Mouse (Mus musculus) neutrophil, adult 5-6 weeks (primary cell): Measurements from ENCODE around the gene Prrc2a. TPM values are rescaled to one million over a fixed set of nuclear protein-coding genes. Genes with fewer than 3 reads are reported as not detected.

Experiments
- ATAC-seq: fragments of 151-379, 151-347 bp; 2 replicates; pipeline ENCODE4 v1.8.0; 2017; ENCODE audit warnings: mild to moderate bottlenecking, moderate TSS enrichment; ENCODE audit not compliant: insufficient number of reproducible peaks, poor library complexity, low FRiP score, severe bottlenecking; ENCODE audit errors: extremely low read depth
- total RNA-seq: library from RNA; stranded (forward); fragments of 200-1000 nt; gene quantifications from 2 replicates; pipeline ENCODE4 v1.2.3, GENCODE M21; 2017

The Prrc2a gene
- total RNA-seq, 1 experiment from 2014 or later = 73.3 TPM

GRCm38 (mm10) chr17:35121143-35121799, 43.4 kb downstream of the Prrc2a start, which contains the start of gene Gpank1:
Gpank1 (plus strand) TSS chr17:35121455.
- ATAC-seq = peak; percentile 93

- ATAC-seq = no peak
Measured at GRCm38 (mm10) chr17:35120745-35121142, 44.0 kb downstream of the Prrc2a start.

- peak; percentile 54; the same call in 1 of the 2 replicates for ATAC-seq
Measured at GRCm38 (mm10) chr17:35115046-35116019, 49.4 kb downstream of the Prrc2a start, which contains the start of gene Ly6g5b. Ly6g5b (minus strand) TSS chr17:35115428.

- no peak for ATAC-seq
Measured at GRCm38 (mm10) chr17:35111774-35112173, 52.9 kb downstream of the Prrc2a start.

- no peak for ATAC-seq
Measured at GRCm38 (mm10) chr17:35108097-35108496, 56.6 kb downstream of the Prrc2a start, which contains the start of gene Ly6g5c. Ly6g5c (plus strand) TSS chr17:35108279.

- ATAC-seq = no peak
Measured at GRCm38 (mm10) chr17:35106522-35106921, 58.2 kb downstream of the Prrc2a start.

- ATAC-seq = peak; percentile 34; the same call in 1 of the 2 replicates
Measured at GRCm38 (mm10) chr17:35105740-35106389, 58.8 kb downstream of the Prrc2a start.

GRCm38 (mm10) chr17:35104754-35105153, 59.9 kb downstream of the Prrc2a start:
- ATAC-seq = no peak

- no peak for ATAC-seq
Measured at GRCm38 (mm10) chr17:35104079-35104478, 60.6 kb downstream of the Prrc2a start.

GRCm38 (mm10) chr17:35103221-35103690, 61.4 kb downstream of the Prrc2a start:
- ATAC-seq = no peak

- ATAC-seq = no peak
Measured at GRCm38 (mm10) chr17:35102299-35102698, 62.4 kb downstream of the Prrc2a start.

GRCm38 (mm10) chr17:35101161-35101560, 63.5 kb downstream of the Prrc2a start:
- no peak for ATAC-seq

- ATAC-seq = no peak
Measured at GRCm38 (mm10) chr17:35100196-35100765, 64.4 kb downstream of the Prrc2a start.

Other genes with a start within 250 kb of the Prrc2a start
- 66.7 and 66.9 TPM in 2 replicates for gene Neu1, start 233.6 kb downstream of the Prrc2a start, total RNA-seq
- 5.9 and 8.0 TPM in 2 replicates for gene Hspa1b, start 205.7 kb downstream of the Prrc2a start, total RNA-seq
- not detected in 2 replicates for gene Gm20481, start 195.0 kb downstream of the Prrc2a start, total RNA-seq
- 5.6 and 6.4 TPM in 2 replicates for gene Hspa1a, start 192.7 kb downstream of the Prrc2a start, total RNA-seq
- gene Hspa1l, start 192.2 kb downstream of the Prrc2a start, total RNA-seq = not detected in 2 replicates
- 10.1 and 11.4 TPM in 2 replicates for gene Lsm2, start 183.0 kb downstream of the Prrc2a start, total RNA-seq
- 243 and 266 TPM in 2 replicates for gene Vars, start 163.9 kb downstream of the Prrc2a start, total RNA-seq
- 0.61 and 1.2 TPM in 2 replicates for gene Vwa7, start 148.3 kb downstream of the Prrc2a start, total RNA-seq
- gene Sapcd1, start 136.9 kb downstream of the Prrc2a start, total RNA-seq = 2.0 and 2.6 TPM in 2 replicates
- 4.7 and 7.0 TPM in 2 replicates for gene Msh5, start 118.2 kb downstream of the Prrc2a start, total RNA-seq
- 394 and 439 TPM in 2 replicates for gene Clic1, start 114.9 kb downstream of the Prrc2a start, total RNA-seq
- gene Ddah2, start 105.9 kb downstream of the Prrc2a start, total RNA-seq = 4.5 and 8.1 TPM in 2 replicates
- 0.49 TPM in 1 of 2 replicates, not detected in the other for gene Ly6g6c, start 99.5 kb downstream of the Prrc2a start, total RNA-seq
- gene Mpig6b, start 98.7 kb downstream of the Prrc2a start, total RNA-seq = 1.5 and 2.1 TPM in 2 replicates
- gene Ly6g6e, start 88.0 kb downstream of the Prrc2a start, total RNA-seq = not detected in 2 replicates
- gene Ly6g6d, start 86.8 kb downstream of the Prrc2a start, total RNA-seq = not detected in 2 replicates
- gene Ly6g6f, start 79.3 kb downstream of the Prrc2a start, total RNA-seq = 0.49 TPM in 1 of 2 replicates, not detected in the other
- gene Abhd16a, start 75.6 kb downstream of the Prrc2a start, total RNA-seq = 33.2 and 43.8 TPM in 2 replicates
- gene Ly6g5c, start 56.6 kb downstream of the Prrc2a start, total RNA-seq = not detected in 2 replicates
- gene Ly6g5b, start 49.5 kb downstream of the Prrc2a start, total RNA-seq = 0.58 and 1.5 TPM in 2 replicates
- gene Gpank1, start 43.4 kb downstream of the Prrc2a start, total RNA-seq = 73.7 and 74.5 TPM in 2 replicates
- 214 and 240 TPM in 2 replicates for gene Csnk2b, start 42.8 kb downstream of the Prrc2a start, total RNA-seq
- 36.5 and 48.5 TPM in 2 replicates for gene D17H6S53E, start 38.5 kb downstream of the Prrc2a start, total RNA-seq
- 0.58 TPM in 1 of 2 replicates, not detected in the other for gene Apom, start 32.8 kb downstream of the Prrc2a start, total RNA-seq
- gene Bag6, start 29.7 kb downstream of the Prrc2a start, total RNA-seq = 159 and 160 TPM in 2 replicates
- gene Aif1, start 11.2 kb upstream of the Prrc2a start, total RNA-seq = 5.3 and 8.0 TPM in 2 replicates
- 534 and 685 TPM in 2 replicates for gene Lst1, start 23.5 kb upstream of the Prrc2a start, total RNA-seq
- gene Ltb, start 29.5 kb upstream of the Prrc2a start, total RNA-seq = 212 and 285 TPM in 2 replicates
- 16.4 and 18.2 TPM in 2 replicates for gene Tnf, start 37.1 kb upstream of the Prrc2a start, total RNA-seq
- 6.6 and 9.9 TPM in 2 replicates for gene Lta, start 40.5 kb upstream of the Prrc2a start, total RNA-seq
- gene Gm16181, start 55.9 kb upstream of the Prrc2a start, total RNA-seq = 2.1 TPM in 1 of 2 replicates, not detected in the other
- 5.0 and 6.5 TPM in 2 replicates for gene Atp6v1g2, start 68.8 kb upstream of the Prrc2a start, total RNA-seq
- 10.8 and 11.3 TPM in 2 replicates for gene Nfkbil1, start 70.9 kb upstream of the Prrc2a start, total RNA-seq
- 156 and 158 TPM in 2 replicates for gene Ddx39b, start 76.8 kb upstream of the Prrc2a start, total RNA-seq
- gene H2-D1, start 97.8 kb upstream of the Prrc2a start, total RNA-seq = 2,114 and 2,381 TPM in 2 replicates
- 0.12 TPM in 1 of 2 replicates, not detected in the other for gene H2-Q1, start 155.5 kb upstream of the Prrc2a start, total RNA-seq
- gene H2-Q2, start 177.3 kb upstream of the Prrc2a start, total RNA-seq = not detected in 2 replicates
- gene H2-Q4, start 214.7 kb upstream of the Prrc2a start, total RNA-seq = 170 and 176 TPM in 2 replicates